Mouse (Mus musculus): ENCODE measurements around the gene Dnajc3.

DNA sequence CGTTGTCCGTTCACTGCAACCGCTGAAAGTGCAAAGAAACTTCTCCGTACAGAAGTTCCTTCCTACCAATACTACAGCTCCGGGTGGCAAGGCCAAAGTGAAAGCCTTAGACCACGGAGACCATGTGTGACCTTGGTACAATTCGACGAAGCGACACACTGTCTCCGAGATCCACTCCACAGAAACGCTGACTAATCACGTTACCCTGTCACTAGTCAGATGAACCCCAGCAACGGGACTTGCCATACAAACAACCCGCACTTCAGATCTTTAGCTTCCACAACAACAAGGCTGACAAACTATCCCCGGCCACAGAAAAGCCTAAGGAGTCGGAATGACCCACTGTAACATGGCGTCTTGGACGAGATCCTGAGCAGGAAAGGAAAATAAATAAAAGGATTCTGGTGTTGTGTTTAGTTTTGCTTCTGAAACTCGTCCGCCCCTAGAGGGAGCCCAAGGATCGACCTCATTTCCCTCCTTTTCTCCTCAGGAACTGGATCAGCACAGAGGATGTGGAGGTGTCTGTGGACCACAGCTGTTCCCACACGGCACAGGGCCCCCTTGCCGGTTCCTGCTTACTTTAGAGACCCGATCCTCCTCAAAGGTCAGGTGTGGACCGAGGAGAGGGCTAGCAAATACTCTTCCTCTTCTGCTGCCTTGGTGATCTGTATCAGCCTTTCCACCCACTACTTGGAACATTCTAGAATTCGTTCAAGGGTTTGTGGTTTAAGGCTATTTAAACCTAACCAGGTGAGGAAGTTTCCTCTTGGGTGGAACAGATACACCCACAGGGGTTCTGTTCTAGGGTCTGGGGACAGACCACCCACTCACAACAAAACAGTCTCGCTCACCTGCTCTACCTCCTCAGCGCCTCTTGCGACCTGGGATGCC, 27.2 kb upstream of the Dnajc3 start:
- no peak for TF ChIP-seq GATA1 (IDR thresholded peaks at IDR 0.05; ENCODE audit: borderline replicate concordance, low read length)
- TF ChIP-seq FLI1 (IDR thresholded peaks at IDR 0.05; ENCODE audit: low read length), result no peak

Data from megakaryocyte, embryonic 14.5 days (primary cell).